Mouse (Mus musculus) heart, postnatal 25 days (tissue): ENCODE measurements around the gene Mfap1a. TPM values are rescaled to one million over a fixed set of nuclear protein-coding genes. Genes with fewer than 3 reads are reported as not detected.

Source experiments
- DNase-seq: peaks from one replicate; pipeline ENCODE4 v3.0.0; 2022; ENCODE audit warnings: low spot score
- intact Hi-C: fragments of 180-260 bp; cut with DNase I; formaldehyde crosslinking; loops from one replicate; pipeline ENCODE4 v1.15.1; 2025
- microRNA-seq: library from miRNA; unstranded; fragments of <30 nt; microRNA quantifications from one replicate; pipeline ENCODE4 v1.2.0, GENCODE M21; 2022
- total RNA-seq, 2 experiments: library from RNA; stranded (reverse); gene quantifications; 2 replicates each; pipeline ENCODE4 v1.2.3; 2021

The Mfap1a gene
- total RNA-seq, 2 experiments from 2014 or later, result 26.1 to 29.0 TPM

DNA sequence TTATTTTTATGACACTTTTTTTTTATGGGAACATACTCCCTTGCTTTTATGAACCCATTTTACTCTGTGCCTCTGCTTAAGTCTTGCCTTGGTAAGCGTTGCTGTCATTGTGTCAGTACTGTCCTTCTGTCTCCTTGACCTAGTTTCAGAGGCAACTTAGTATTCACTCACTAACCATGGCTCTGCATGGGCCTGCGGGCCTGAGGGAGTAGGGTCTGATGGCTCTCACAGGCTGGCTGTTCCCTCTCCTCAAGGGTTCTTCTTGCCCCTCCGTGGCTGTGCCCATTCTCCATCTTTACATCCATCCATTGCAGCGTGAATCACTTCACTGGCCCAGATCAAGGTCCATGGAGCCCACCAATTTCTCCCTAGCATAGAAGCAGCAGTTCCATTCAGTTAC is 60.0 kb downstream of the Mfap1a start:
- intact Hi-C loops, result loop anchor here (10.0 kb wide), 1 partner anchor 928 kb away; no protein-coding TSS in a partner anchor
- DNase-seq, result no peak

DNA sequence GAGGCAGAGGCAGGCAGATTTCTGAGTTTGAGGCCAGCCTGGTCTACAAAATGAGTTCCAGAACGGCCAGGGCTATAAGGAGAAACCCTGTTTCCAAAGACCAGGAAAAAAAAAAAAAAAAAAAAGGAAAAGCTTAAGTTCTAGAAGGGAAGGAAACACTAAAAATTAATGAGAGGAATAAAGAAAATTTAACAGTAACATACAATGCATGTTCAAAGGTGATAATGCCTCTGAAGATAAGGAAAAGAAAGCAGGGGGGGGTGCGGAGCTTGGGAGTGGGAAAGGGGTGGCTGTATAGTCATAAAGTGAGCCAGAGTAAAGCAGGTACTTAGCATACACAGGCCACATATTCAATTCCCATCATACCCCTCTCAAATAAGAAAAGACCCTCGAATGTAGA is 61.3 kb downstream of the Mfap1a start:
- DNase-seq, result no peak
- intact Hi-C loops, result loop anchor here (10.0 kb wide), 1 partner anchor 930 kb away; no protein-coding TSS in a partner anchor

DNA sequence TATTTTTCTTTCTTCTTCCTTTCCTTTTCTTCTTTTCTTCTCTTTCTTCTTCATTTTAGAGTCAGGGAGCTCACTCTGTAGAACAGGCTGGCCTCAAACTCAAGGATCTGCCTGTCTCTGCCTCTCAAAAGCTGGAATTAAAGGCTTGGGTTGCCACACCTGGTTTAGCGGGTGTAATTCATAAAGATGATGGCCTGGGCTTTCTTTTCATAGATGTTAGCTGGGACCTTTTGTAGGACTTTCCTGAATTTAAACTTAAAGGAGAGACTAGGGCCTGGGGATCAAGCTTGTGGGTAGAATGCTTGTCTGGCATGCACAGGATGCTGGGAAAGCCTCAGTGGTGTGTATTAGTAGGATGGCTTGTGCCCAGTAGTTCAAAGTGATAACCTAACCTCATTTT is 62.3 kb downstream of the Mfap1a start, which contains the start of gene Ell3:
Gene Ell3, minus strand, starts transcription at position 101 of the 400 bp plus-strand sequence.
- no peak for DNase-seq
- intact Hi-C loops, result loop anchor here (10.0 kb wide), 1 partner anchor 931 kb away; no protein-coding TSS in a partner anchor

DNA sequence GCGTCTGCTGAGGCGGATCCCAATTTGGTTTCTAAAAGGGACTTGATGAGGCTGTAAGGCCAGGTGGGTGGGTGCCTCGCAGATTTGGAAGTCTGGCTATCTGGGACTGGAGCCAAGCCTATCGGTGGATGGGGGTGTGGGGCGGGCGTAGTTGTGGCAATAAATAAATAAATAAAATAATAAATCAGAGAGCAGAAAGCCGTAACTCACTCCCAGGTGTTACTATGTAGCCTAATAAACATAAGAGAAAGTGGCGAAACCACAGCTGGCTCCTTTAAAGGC is 63.5 kb downstream of the Mfap1a start:
- intact Hi-C loops, result loop anchor here (10.0 kb wide), 1 partner anchor 932 kb away; no protein-coding TSS in a partner anchor

DNA sequence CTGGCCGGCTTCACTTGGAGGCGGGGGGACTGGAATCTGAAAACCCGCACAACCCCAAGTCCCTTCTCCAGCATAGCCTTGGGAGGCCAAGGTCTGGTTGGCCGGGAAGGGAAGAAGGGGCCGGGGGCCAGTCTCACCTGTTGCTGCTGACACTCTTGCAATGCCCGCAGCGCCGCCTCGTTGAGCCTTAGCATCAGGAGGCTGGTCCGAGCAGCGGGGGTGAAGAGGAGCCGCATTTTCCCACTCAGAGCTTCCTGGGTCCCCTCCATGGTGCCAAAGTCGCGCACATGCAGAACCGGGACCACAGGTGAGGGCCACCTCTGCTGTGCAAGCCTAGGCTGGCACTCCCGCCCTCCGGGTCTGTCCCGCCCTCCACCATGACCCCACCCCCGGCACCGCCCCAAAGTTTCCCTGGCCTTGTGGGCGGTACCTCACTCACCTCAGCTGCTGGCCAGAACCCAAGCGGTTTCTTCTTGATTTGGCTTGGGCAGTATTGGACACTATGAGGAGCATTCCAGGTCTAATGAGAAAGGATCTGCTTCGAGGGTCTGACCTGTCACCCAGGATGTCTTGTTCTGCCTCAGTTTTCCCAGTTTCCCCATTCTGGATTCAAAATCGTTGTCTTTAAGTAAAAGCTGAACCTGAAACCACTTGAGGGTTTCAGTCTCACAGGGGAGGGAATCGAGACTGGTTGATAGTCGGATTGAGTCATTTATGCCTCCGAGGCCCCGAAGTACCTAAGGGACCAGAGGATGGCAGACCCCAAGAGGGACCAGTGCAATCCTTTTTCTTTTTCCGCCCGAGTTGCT is 64.0 kb downstream of the Mfap1a start:
- intact Hi-C loops, result loop anchor here (10.0 kb wide), 1 partner anchor 932 kb away; no protein-coding TSS in a partner anchor
- peak; percentile 22 for DNase-seq

More for the DNA sequence above, 63.5 kb downstream of the Mfap1a start:
- no peak for DNase-seq

Small RNAs within 50 kb of the gene (microRNA-seq; reads per million reads assigned to microRNA genes)
- not detected for gene Gm22953

Other genes with a start within 250 kb of the Mfap1a start
- gene Trp53bp1, start 235.3 kb downstream of the Mfap1a start, total RNA-seq, result 10 to 100 TPM; 28.4 to 28.9 TPM
- 1 to 10 TPM; 4.5 to 5.1 TPM for gene Map1a, start 217.1 kb downstream of the Mfap1a start, total RNA-seq
- 10 to 100 TPM; 48.0 to 50.5 TPM for gene Ppip5k1, start 151.3 kb downstream of the Mfap1a start, total RNA-seq
- gene Ckmt1, start 149.0 kb downstream of the Mfap1a start, total RNA-seq, result 1 to 10 TPM; 1.3 to 2.4 TPM
- gene Strc, start 119.5 kb downstream of the Mfap1a start, total RNA-seq, result not detected
- 100 to 1,000 TPM; 146 to 167 TPM for gene Pdia3, start 92.9 kb downstream of the Mfap1a start, total RNA-seq
- gene Catsper2, start 92.9 kb downstream of the Mfap1a start, total RNA-seq, result 1 to 10 TPM; 2.3 to 2.9 TPM
- gene Ell3, start 62.4 kb downstream of the Mfap1a start, total RNA-seq, result under 1 TPM in 1 of 2 experiments, not detected in 1; 0.14 TPM
- 100 to 1,000 TPM; 392 to 395 TPM for gene Serf2, start 57.5 kb downstream of the Mfap1a start, total RNA-seq
- gene Hypk, start 53.4 kb downstream of the Mfap1a start, total RNA-seq, result 10 to 100 TPM; 22.8 to 23.1 TPM
- under 1 TPM in 1 of 2 experiments, not detected in 1; 0.10 TPM for gene Serinc4, start 49.9 kb downstream of the Mfap1a start, total RNA-seq
- 10 to 100 TPM; 29.1 to 30.2 TPM for gene Mfap1b, start 32.6 kb downstream of the Mfap1a start, total RNA-seq
- 1 to 10 TPM; 3.2 to 3.9 TPM for gene Wdr76, start 58 bp upstream of the Mfap1a start, total RNA-seq